Mouse (Mus musculus) heart, postnatal 14 days (tissue): ENCODE results near the gene Gm49388. TPM values are rescaled to one million over a fixed set of nuclear protein-coding genes. Genes with fewer than 3 reads are reported as not detected.
A peak's percentile ranks its signal among the peaks of the same experiment; 100 is the strongest.
"Not testable (repeated sequence)": the region's sequence is repeated elsewhere in the genome, so short reads cannot be mapped to it uniquely, and the experiment has no call there.

ENCODE experiments used
- DNase-seq, 2 experiments: peaks; one replicate each; pipeline ENCODE4 v3.0.0; 2021 to 2022
- intact Hi-C: fragments of 180-260 bp; cut with DNase I; formaldehyde crosslinking; loops from one replicate; pipeline ENCODE4 v1.15.1; 2025
- total RNA-seq, 2 experiments: library from RNA; stranded (reverse); gene quantifications; 2 replicates each; pipeline ENCODE4 v1.2.3; 2021

The Gm49388 gene
- total RNA-seq, 2 experiments from 2014 or later = 2.7 to 3.0 TPM

DNA sequence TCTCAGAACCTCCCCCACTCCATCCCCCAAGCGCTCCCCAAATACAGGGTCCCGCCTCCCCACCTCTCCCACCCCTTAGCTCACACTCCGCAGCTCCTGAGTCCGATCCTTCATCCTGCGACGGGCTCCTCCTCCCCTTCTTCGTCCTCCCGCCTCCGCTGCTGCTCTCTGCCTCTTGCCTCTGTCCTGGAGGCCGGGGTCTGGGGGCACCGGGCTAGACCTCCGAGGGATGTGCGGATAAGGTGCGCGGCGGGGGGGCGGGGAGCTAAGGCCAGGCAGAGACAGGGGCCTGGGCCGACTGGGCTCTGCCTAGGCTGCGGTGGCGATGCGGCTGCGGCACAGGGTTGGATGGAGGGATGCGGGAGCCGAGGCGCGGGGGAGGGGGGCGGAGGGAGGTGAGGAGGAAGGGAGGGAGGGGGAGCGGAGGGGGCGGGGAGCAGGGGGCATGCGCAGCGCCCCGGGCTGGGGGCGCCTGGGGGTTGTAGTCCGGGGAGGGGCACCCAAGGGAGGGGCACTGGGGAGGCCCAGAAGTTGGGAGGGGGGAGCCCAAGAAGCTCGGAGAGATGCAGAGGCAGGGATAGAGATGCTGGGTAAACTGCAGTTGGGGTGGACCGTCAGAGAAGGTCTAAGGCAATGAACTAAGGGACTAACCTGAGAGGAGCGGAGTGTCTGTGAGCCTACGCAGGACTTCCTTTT, 38.9 kb downstream of the Gm49388 start, which contains the start of the genes Stx4a and Stx1b:
Gene Stx4a, plus strand, starts transcription at position 119 of the 696 bp plus-strand sequence.
Gene Stx1b, minus strand, starts transcription at position 374 of the 696 bp plus-strand sequence.
- intact Hi-C loops = no loop called here
- peak; percentile 35 to 45 for DNase-seq

DNA sequence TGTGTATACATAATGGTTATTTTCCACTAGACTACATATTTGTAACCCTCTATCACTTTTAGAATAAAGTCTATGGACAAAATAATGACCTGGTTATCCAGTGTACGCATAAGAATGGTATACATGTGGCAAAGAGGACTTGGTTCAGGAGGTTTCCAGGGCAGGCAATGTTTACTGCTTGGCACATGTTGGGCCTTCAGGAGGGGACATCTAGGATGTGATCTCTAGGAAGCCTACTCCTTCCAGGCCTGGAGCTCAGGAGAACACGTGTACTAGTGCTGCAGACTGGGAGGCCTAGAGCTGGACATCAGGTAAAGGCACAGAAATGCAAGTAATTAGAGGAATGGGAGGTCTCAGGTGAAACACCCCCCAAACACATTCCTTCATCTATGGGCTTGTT, 50.1 kb downstream of the Gm49388 start:
- intact Hi-C loops = no loop called here

DNA sequence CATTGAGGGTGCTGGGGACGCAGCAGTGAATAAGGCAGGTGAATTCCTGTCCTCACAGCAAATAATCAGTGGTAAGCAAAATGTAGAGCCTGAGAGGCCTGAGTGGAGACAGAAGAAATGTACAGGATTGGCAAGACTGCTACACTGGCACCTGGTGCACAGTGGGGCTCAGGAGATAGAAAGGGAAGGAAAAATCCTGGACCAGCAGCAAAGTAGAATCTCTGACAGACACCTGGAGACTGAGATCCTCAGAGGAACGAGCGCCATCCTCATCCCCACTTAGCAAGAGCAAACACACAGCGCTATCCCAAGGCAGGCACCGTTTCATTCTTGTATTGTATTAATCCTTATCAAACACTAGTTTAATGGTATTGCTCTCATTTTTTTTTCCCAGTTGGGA, 52.1 kb downstream of the Gm49388 start:
- DNase-seq = no peak
- intact Hi-C loops = no loop called here

More for the DNA sequence above, 50.1 kb downstream of the Gm49388 start:
- no peak for DNase-seq

DNA sequence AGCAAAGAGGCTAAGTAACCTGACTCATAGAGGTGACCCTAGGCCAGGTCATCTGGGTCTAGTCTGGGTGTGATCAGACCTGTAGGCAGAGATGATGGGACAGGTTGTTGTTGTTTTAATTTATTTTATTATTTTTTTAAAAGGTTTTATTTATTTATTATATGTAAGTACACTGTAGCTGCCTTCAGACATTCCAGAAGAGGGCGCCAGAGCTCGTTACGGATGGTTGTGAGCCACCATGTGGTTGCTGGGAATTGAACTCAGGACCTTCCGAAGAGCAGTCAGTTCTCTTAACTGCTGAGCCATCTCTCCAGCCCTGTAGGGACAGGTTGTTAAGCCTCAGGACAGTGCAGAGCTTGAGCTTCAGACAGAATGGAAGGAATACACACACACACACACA, 52.5 kb downstream of the Gm49388 start:
- not testable (repeated sequence) for DNase-seq
- intact Hi-C loops = loop anchor here (2.0 kb wide), 1 partner anchor 21 kb away; no protein-coding TSS in a partner anchor

DNA sequence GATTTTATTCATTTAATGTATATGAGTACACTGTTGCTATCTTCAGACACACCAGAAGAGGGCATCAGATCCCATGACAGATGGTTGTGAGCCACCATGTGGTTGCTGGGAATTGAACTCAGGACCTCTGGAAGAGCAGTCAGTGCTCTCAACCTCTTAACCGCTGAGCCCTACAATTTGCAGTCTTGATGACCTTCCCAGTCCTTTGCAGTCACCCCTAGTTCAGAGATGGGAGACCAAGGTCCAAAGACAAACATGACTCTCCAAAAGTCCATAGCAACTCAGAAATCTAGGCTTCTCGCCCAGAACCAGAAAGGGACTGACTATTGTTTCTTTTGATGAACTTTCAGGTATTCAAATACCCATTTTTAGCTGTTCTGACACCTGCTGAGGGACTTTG, 54.6 kb downstream of the Gm49388 start:
- intact Hi-C loops, DNase-seq: not testable (repeated sequence)

DNA sequence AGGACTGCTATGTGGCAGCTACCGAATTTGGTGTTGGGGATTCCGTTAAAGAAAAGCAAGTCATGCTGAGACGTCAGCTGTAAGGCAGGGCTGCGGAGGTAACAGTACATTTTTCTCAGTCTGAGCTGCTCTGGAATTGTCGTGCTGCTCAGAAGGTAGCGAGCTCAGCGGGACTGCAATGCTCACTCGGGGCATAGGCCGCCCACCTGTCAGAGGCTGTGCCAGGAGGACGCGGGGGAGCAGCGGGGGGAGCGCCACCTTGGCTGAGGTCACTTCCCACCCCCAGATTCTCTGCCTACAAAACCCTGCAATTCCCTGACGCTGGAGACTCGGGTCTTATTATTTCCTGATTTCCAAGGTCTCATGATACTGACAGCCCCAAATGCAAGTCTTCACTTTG, 55.5 kb downstream of the Gm49388 start:
- DNase-seq = peak; percentile 49 to 58
- intact Hi-C loops = loop anchor here (1.0 kb wide), 1 partner anchor 41 kb away; the partner anchor contains the start of gene Hsd3b7

DNA sequence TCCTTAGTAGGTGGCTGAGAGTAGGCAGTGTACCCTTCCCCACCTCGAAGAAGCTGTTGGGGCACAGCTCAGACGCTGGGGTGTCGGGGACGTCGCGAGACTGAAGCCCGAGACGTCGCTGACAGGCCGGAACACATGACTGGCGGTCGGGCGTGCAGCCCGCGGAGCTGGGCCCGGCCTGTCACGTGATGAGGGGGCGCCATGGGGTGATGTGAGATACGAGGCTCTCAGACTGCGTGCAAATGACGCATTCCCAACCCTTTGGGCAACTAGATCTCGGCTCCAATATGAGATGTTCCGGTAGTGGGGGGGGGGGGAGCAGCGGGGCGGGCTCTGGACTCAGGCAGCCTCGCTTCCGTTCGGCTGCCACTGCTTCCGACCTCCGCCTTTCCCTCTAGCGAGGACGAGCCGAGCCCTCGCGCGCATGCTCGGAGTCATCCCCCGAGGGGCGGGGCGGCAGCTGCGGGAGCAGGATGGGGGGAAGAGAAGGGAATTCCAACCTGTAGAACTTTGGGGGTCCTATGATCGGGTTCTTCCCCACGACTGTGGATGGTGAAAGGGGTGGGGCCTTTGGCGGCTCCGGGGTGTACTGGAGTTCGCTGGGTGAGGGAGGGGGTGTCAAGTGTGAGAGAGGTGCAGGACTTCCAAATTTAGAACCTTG, 56.1 kb downstream of the Gm49388 start:
- intact Hi-C loops = loop anchor here (1.0 kb wide), 1 partner anchor 41 kb away; the partner anchor contains the start of gene Hsd3b7
- peak; percentile 95 for DNase-seq

DNA sequence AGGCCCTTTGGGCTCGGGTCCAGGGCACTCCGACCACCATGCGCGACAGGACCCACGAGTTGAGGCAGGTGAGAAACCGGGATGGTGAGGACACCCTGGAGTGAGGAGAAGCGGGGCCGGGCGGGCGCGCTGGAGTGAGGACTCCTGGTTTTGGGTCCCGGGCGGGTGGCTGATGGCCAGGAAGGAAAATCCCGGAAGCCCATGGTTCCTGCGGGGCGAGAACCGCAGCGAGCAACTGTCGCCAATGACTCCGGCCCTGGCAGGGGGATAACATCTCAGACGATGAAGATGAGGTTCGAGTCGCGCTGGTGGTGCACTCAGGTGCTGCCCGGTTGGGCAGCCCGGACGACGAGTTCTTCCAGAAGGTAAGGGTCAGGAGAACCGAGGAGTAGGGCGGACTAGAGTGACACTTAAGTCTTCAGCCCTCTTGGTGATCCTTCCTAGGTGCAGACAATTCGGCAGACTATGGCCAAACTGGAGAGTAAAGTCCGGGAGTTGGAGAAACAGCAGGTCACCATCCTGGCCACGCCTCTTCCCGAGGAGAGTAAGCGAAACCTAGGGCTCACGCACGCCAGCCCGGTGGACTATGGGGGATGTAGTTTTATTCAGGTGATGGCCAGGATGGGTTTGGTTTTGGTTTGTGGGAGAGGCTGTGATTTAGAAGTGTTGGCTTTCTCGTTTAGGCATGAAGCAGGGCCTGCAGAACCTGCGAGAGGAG, 56.8 kb downstream of the Gm49388 start:
- intact Hi-C loops = no loop called here

DNA sequence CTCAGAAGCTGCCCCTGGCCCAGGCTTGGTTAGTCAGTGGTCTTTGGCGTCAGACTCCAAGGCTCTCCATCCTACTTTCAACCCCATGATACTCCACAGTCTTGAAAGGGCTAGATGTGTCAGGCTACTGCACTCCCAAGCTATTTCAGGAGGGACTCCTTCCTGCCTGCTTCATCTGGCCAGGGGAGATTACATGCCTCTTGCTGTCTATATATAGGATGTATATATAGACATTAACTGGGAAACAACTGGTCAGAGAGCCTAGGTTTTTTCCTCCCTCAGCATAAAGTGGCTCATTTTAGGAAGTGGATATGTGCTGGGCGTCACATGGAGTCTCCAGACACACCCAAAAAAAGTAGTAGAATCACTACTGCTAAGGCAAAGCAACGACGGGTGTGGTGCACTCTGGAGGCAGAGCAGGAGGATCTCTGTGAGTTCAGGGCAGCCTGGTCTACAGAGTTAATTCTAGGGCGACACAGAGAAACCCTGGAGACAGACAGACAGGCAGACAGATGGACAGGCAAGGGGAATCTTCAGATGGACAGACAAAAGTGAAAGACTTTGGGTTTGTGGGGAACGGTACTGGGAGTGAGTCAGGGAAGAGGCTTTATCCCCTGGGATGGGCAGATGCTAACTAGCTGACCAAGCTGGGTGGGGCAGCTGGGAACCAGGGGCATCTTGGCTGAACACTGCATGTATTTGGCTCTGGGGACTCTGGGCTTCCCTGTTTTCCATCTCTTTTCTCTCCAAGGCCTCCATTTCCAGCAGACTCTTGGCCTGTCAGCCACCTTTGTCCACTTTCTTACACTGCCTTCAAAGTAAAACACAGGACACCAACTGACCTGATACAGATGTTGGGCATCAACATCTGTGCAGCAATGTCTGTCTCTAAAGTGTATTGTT, 64.8 kb downstream of the Gm49388 start:
- intact Hi-C loops = no loop called here
- DNase-seq = no peak

More for the DNA sequence above, 56.8 kb downstream of the Gm49388 start:
- DNase-seq = peak; percentile 78 to 82

DNA sequence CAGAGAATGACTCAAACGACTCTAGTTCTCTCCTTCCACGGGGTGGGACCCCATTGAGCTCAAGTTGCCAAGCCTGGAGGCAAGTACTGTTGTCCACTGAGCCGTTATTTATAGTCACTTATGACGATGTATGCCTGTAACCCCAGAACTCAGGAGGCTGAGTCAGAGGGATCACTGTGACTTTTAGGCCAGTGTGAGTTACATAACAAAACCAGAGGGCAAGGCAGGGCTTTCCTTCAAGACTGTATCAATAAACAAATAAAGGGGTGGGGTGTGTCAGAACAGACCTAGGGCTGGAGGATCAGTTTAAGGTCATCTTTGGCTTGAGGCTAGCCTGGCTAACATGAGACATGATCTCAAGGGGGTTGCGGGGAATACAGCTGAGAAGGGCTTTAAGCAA, 65.5 kb downstream of the Gm49388 start:
- intact Hi-C loops = no loop called here
- no peak for DNase-seq

Other genes with a start within 250 kb of the Gm49388 start
- gene Tmem265, start 224.2 kb upstream of the Gm49388 start, total RNA-seq = not detected
- gene Phkg2, start 212.3 kb upstream of the Gm49388 start, total RNA-seq = 10 to 100 TPM; 19.2 to 20.2 TPM
- gene Ccdc189, start 197.0 kb upstream of the Gm49388 start, total RNA-seq = 10 to 100 TPM in 1 of 2 experiments, 1 to 10 TPM in 1; 8.8 to 12.6 TPM
- 10 to 100 TPM; 46.5 to 53.9 TPM for gene Rnf40, start 196.8 kb upstream of the Gm49388 start, total RNA-seq
- 10 to 100 TPM; 28.8 to 29.1 TPM for gene Zfp629, start 169.8 kb upstream of the Gm49388 start, total RNA-seq
- gene Bcl7c, start 76.7 kb upstream of the Gm49388 start, total RNA-seq = 10 to 100 TPM; 33.5 to 47.3 TPM
- 1 to 10 TPM; 5.0 to 6.0 TPM for gene Ctf1, start 72.9 kb upstream of the Gm49388 start, total RNA-seq
- not detected for gene Ctf2, start 53.4 kb upstream of the Gm49388 start, total RNA-seq
- gene Fbxl19, start 41.1 kb upstream of the Gm49388 start, total RNA-seq = 1 to 10 TPM; 4.8 to 5.7 TPM
- 10 to 100 TPM; 16.6 to 17.3 TPM for gene Orai3, start 15.8 kb upstream of the Gm49388 start, total RNA-seq
- gene Setd1a, start 8.9 kb upstream of the Gm49388 start, total RNA-seq = 10 to 100 TPM; 21.0 to 22.3 TPM
- 10 to 100 TPM; 14.9 to 18.4 TPM for gene Hsd3b7, start 15.0 kb downstream of the Gm49388 start, total RNA-seq
- 10 to 100 TPM; 66.7 to 68.1 TPM for gene Stx4a, start 38.7 kb downstream of the Gm49388 start, total RNA-seq
- gene Stx1b, start 38.9 kb downstream of the Gm49388 start, total RNA-seq = under 1 TPM; 0.65 to 0.83 TPM
- gene Zfp646, start 90.6 kb downstream of the Gm49388 start, total RNA-seq = 10 to 100 TPM; 21.0 to 21.9 TPM
- gene Zfp668, start 91.2 kb downstream of the Gm49388 start, total RNA-seq = 1 to 10 TPM; 3.8 to 5.5 TPM
- under 1 TPM; 0.59 to 0.88 TPM for gene Prss53, start 105.4 kb downstream of the Gm49388 start, total RNA-seq
- gene Gm21974, start 109.8 kb downstream of the Gm49388 start, total RNA-seq = not detected
- 10 to 100 TPM; 25.6 to 28.1 TPM for gene Vkorc1, start 110.0 kb downstream of the Gm49388 start, total RNA-seq
- gene Bckdk, start 118.5 kb downstream of the Gm49388 start, total RNA-seq = 10 to 100 TPM; 85.7 to 86.8 TPM
- gene Kat8, start 126.9 kb downstream of the Gm49388 start, total RNA-seq = 10 to 100 TPM; 13.5 TPM
- gene Prss8, start 144.5 kb downstream of the Gm49388 start, total RNA-seq = under 1 TPM in 1 of 2 experiments, not detected in 1; 0.24 TPM
- 1 to 10 TPM; 6.4 to 6.7 TPM for gene Prss36, start 161.1 kb downstream of the Gm49388 start, total RNA-seq
- gene Fus, start 181.8 kb downstream of the Gm49388 start, total RNA-seq = 100 to 1,000 TPM; 169 to 184 TPM
- gene Pycard, start 208.3 kb downstream of the Gm49388 start, total RNA-seq = 10 to 100 TPM in 1 of 2 experiments, 1 to 10 TPM in 1; 5.6 to 13.6 TPM
- gene Trim72, start 218.3 kb downstream of the Gm49388 start, total RNA-seq = 100 to 1,000 TPM; 209 to 217 TPM